Mouse (Mus musculus): Measurements from ENCODE around the gene Runx1.

GRCm38 (mm10) chr16:92623953-92624352 is 202.0 kb downstream of the Runx1 start:
- TF ChIP-seq CTCF (IDR thresholded peaks at IDR 0.05; ENCODE audit: control insufficient read depth, insufficient read depth, insufficient replicate concordance, low read depth, low read length), result no peak
- TF ChIP-seq POLR2A (IDR thresholded peaks at IDR 0.05; ENCODE audit: control insufficient read depth, low read depth, low read length), result no peak
